Mouse (Mus musculus) olfactory bulb, adult 2 months (tissue): ENCODE measurements around the gene Gcnt7.

Experiments used
- CTCF ChIP-seq: fragments of 200-500 bp; IDR thresholded peaks from 2 replicates; pipeline ENCODE4 v1.5.1; 2012; ENCODE audit warnings: low read depth, mild to moderate bottlenecking, low read length, moderate library complexity; ENCODE audit not compliant: insufficient read depth
- POLR2A ChIP-seq: fragments of 200-500 bp; IDR thresholded peaks from 2 replicates; pipeline ENCODE4 v1.6.1; 2012; ENCODE audit warnings: mild to moderate bottlenecking, low read depth, low read length, moderate library complexity; ENCODE audit not compliant: insufficient read depth

DNA sequence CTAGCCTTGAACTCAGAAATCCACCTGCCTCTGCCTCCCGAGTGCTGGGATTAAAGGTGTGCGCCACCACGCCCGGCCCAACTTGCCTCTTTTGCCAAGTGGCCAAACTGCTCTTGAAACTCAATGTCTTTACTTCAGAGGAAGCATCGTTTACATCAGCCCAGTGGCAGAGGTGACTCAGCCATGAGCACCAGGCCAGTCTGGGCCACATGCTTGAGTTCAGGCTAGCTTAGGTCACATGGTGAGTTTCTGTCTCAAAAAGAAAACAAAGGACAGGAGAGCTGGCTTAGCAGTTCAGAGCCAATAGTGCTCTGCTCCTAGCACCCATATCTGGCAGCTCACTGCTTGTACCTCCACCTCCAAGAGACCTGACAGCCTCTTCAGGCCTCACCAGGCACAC, 8.8 kb upstream of the Gcnt7 start:
- no peak for TF ChIP-seq POLR2A
- no peak for TF ChIP-seq CTCF
